Mouse (Mus musculus) megakaryocyte, embryonic 14.5 days (primary cell): ENCODE results near the gene Stx8.

Experiments used
- FLI1 ChIP-seq: IDR thresholded peaks from 2 replicates; pipeline ENCODE4 v1.6.1; 2012; ENCODE audit warnings: low read length, inconsistent platforms, mixed read lengths
- GATA1 ChIP-seq: IDR thresholded peaks from 3 replicates; pipeline ENCODE4 v1.6.1; 2012; ENCODE audit warnings: mixed read lengths, low read length, inconsistent platforms, borderline replicate concordance

GRCm38 (mm10) chr11:68004191-68004590 is 38.2 kb downstream of the Stx8 start:
- no peak for TF ChIP-seq GATA1
- no peak for TF ChIP-seq FLI1
